Mouse (Mus musculus) heart, postnatal 10 days (tissue): ENCODE data around the gene Gm10799. TPM values are rescaled to one million over a fixed set of nuclear protein-coding genes. Genes with fewer than 3 reads are reported as not detected.
"Not testable (repeated sequence)": the region's sequence is repeated elsewhere in the genome, so short reads cannot be mapped to it uniquely, and the experiment has no call there.

Source experiments
- DNase-seq, 2 experiments: peaks; one replicate each; pipeline ENCODE4 v3.0.0; 2021
- intact Hi-C: fragments of 180-260 bp; cut with DNase I; formaldehyde crosslinking; loops from one replicate; pipeline ENCODE4 v1.15.1; 2025
- total RNA-seq, 2 experiments: library from RNA; stranded (reverse); gene quantifications; 2 replicates each; pipeline ENCODE4 v1.2.3; 2021

Gm10799 gene
- total RNA-seq, 2 experiments from 2014 or later, result not detected

- intact Hi-C loops, DNase-seq: not testable (repeated sequence)
Measured at GRCm38 (mm10) chr2:104078285-104078684, 9.9 kb upstream of the Gm10799 start.

- intact Hi-C loops, result loop anchor here (2.0 kb wide), 1 partner anchor 25 kb away; the partner anchor contains the start of gene Cd59a
- peak; percentile 35 to 46 for DNase-seq
Measured at GRCm38 (mm10) chr2:104069704-104070185, 1.4 kb upstream of the Gm10799 start, which contains the start of gene Cd59b. TSS of gene Cd59b (plus strand) at chr2:104069849.

- intact Hi-C loops, DNase-seq: not testable (repeated sequence)
Measured at GRCm38 (mm10) chr2:104065526-104065925, 2.8 kb downstream of the Gm10799 start, which contains the start of gene Gm10912. TSS of gene Gm10912 (plus strand) at chr2:104065826.

GRCm38 (mm10) chr2:104064152-104064551 lies 4.2 kb downstream of the Gm10799 start:
- intact Hi-C loops, result no loop called here
- DNase-seq, result no peak

GRCm38 (mm10) chr2:104062665-104063064 lies 5.7 kb downstream of the Gm10799 start:
- no peak for DNase-seq
- intact Hi-C loops, result no loop called here

GRCm38 (mm10) chr2:104060996-104061395 lies 7.4 kb downstream of the Gm10799 start:
- DNase-seq, result no peak

GRCm38 (mm10) chr2:104059786-104060185 lies 8.6 kb downstream of the Gm10799 start:
- intact Hi-C loops, result no loop called here

More at GRCm38 (mm10) chr2:104060996-104061395, 7.4 kb downstream of the Gm10799 start:
- intact Hi-C loops, result no loop called here

GRCm38 (mm10) chr2:104058954-104059353 lies 9.4 kb downstream of the Gm10799 start:
- intact Hi-C loops, result no loop called here
- DNase-seq, result no peak

More at GRCm38 (mm10) chr2:104059786-104060185, 8.6 kb downstream of the Gm10799 start:
- DNase-seq, result no peak

GRCm38 (mm10) chr2:104058381-104058780 lies 10.0 kb downstream of the Gm10799 start:
- intact Hi-C loops, result no loop called here
- DNase-seq, result no peak

GRCm38 (mm10) chr2:104044479-104045080 lies 23.8 kb downstream of the Gm10799 start:
- DNase-seq, result no peak
- intact Hi-C loops, result no loop called here

- DNase-seq, result no peak
- intact Hi-C loops, result no loop called here
Measured at GRCm38 (mm10) chr2:104043624-104044478, 24.5 kb downstream of the Gm10799 start.

- intact Hi-C loops, result no loop called here
- DNase-seq, result no peak
Measured at GRCm38 (mm10) chr2:104042766-104043165, 25.6 kb downstream of the Gm10799 start.

GRCm38 (mm10) chr2:104041632-104042031 lies 26.7 kb downstream of the Gm10799 start:
- DNase-seq, result no peak
- intact Hi-C loops, result no loop called here

- intact Hi-C loops, result loop anchor here (2.0 to 10.0 kb wide), 3 partner anchors 57 to 547 kb away; partner anchors contain the start of gene Cd59a
- no peak for DNase-seq
Measured at GRCm38 (mm10) chr2:104038236-104038635, 30.1 kb downstream of the Gm10799 start.

- DNase-seq, result no peak
- intact Hi-C loops, result loop anchor here (10.0 kb wide), 2 partner anchors 388 to 548 kb away; no protein-coding TSS in a partner anchor
Measured at GRCm38 (mm10) chr2:104036316-104036715, 32.0 kb downstream of the Gm10799 start.

- DNase-seq, result peak; percentile 60
- intact Hi-C loops, result loop anchor here (2.0 to 10.0 kb wide), 3 partner anchors 85 to 549 kb away; no protein-coding TSS in a partner anchor
Measured at GRCm38 (mm10) chr2:104035595-104035994, 32.8 kb downstream of the Gm10799 start.

GRCm38 (mm10) chr2:104034832-104035472 lies 33.4 kb downstream of the Gm10799 start:
- intact Hi-C loops, result loop anchor here (2.0 to 10.0 kb wide), 3 partner anchors 86 to 550 kb away; no protein-coding TSS in a partner anchor
- DNase-seq, result peak; percentile 72 to 82

- DNase-seq, result no peak
- intact Hi-C loops, result loop anchor here (10.0 kb wide), 2 partner anchors 393 to 553 kb away; no protein-coding TSS in a partner anchor
Measured at GRCm38 (mm10) chr2:104032056-104032455, 36.3 kb downstream of the Gm10799 start.

GRCm38 (mm10) chr2:104030381-104030780 lies 38.0 kb downstream of the Gm10799 start:
- no peak for DNase-seq
- intact Hi-C loops, result loop anchor here (10.0 kb wide), 2 partner anchors 394 to 554 kb away; no protein-coding TSS in a partner anchor

GRCm38 (mm10) chr2:104029074-104029473 lies 39.3 kb downstream of the Gm10799 start:
- intact Hi-C loops, result no loop called here
- DNase-seq, result no peak
